Mouse (Mus musculus) cerebellum, postnatal 10 days (tissue): ENCODE measurements around the gene Cep63.

ENCODE experiments used
- DNase-seq, 2 experiments: peaks; one replicate each; pipeline ENCODE4 v3.0.0; 2021; ENCODE audit warnings: mixed read lengths in 2 of 2

Gene Cep63

GRCm38 (mm10) chr9:102625983-102626838 lies at the start of gene Cep63, which contains the start of gene Anapc13:
TSS of gene Cep63 (minus strand) at chr9:102626534.
TSS of gene Anapc13 (plus strand) at chr9:102626296.
- peak; percentile 100 for DNase-seq

DNA sequence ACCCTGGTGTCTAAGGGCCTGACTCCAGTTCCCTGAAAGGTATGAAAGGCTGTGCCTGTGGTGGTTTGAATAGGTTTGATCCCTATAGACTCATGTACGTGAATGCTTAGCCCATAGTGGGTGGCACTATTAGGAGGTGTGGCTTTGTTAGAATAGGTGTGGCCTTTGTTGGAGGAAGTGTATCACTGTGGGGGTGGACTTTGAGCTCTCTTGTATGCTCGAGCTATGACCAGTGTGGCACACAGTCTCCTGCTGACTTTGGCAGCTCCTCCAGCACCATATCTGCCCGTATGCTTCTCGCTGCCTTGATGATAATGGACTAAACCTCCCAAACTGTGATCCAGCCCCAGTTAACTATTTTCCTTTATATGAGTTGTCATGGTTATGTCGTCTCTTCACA lies 49.6 kb upstream of the Cep63 start:
- no peak for DNase-seq

GRCm38 (mm10) chr9:102673381-102673780 lies 47.0 kb upstream of the Cep63 start:
- DNase-seq = peak; percentile 41 to 50

GRCm38 (mm10) chr9:102668906-102669305 lies 42.6 kb upstream of the Cep63 start:
- DNase-seq = no peak

- DNase-seq = peak in 1 of 2 experiments; percentile 14
Observed at GRCm38 (mm10) chr9:102668115-102668514, 41.8 kb upstream of the Cep63 start.

GRCm38 (mm10) chr9:102656355-102657095 lies 30.2 kb upstream of the Cep63 start:
- DNase-seq = no peak

- DNase-seq = no peak
Observed at GRCm38 (mm10) chr9:102651199-102651720, 24.9 kb upstream of the Cep63 start.

DNA sequence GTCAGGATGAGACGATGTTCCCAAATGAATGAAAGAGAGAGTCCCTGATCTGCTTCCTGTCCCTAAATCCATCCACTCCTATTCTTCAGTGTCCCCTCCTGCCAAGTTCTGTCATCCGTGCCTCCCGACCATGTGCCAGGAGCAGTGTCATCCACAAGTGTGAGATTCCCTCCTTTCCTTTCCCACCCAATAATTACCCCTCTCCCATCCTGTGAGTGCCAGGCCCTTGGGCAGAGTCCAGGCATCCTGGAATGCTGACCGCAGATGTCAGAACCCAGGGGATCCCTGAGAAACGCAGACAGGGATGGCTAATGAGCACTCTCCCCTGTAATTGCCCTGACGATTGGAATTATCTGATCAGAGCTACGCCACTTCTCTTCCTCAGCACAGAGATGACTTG lies 24.3 kb upstream of the Cep63 start:
- peak; percentile 42 to 53 for DNase-seq

GRCm38 (mm10) chr9:102649917-102650527 lies 23.7 kb upstream of the Cep63 start:
- no peak for DNase-seq

- no peak for DNase-seq
Observed at GRCm38 (mm10) chr9:102647010-102647409, 20.7 kb upstream of the Cep63 start.

- DNase-seq = no peak
Observed at GRCm38 (mm10) chr9:102645119-102645695, 18.9 kb upstream of the Cep63 start.

GRCm38 (mm10) chr9:102643486-102644101 lies 17.3 kb upstream of the Cep63 start:
- DNase-seq = peak; percentile 79 to 90

DNA sequence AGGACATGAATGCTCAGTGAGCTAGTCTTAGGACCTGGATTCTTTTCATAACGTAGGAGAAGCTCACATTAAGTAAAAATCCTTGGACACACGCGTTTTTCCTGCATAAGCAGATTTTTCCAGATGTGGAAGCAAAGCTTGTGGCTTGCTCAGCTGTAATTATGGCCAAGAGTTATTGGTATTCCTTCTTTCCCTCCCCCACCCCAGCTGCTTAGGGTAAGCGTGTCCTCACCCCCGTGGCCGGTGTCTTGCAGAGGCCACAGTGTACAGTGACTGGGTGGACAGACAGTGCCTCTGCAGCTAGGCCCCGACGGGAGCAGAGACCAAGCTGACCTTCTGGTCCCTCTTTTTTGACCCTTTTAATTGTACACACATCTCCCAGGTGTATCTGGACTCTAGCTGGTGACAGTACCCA lies 16.7 kb upstream of the Cep63 start:
- no peak for DNase-seq

- DNase-seq = no peak
Observed at GRCm38 (mm10) chr9:102641531-102641930, 15.2 kb upstream of the Cep63 start.

DNA sequence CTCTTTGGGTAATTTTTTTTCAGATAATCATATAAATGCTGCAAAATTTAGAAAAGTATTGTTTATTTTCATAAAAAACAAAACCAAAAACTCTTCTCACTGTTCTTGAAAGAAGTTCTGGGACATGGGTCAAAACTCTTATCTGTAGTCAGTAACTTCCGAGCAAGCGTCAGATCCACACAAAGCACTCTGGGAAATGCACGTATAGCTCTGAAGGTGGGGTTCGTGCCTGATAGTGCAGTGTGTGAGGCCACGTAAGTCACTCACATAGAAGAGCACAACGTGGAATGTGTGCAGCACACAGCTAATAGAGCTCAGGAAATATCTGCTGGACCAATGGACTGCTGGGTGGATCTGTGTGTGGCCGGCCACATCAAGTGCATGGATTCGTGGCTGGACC lies 13.2 kb upstream of the Cep63 start:
- DNase-seq = no peak

- DNase-seq = no peak
Observed at GRCm38 (mm10) chr9:102638963-102639362, 12.6 kb upstream of the Cep63 start.

DNA sequence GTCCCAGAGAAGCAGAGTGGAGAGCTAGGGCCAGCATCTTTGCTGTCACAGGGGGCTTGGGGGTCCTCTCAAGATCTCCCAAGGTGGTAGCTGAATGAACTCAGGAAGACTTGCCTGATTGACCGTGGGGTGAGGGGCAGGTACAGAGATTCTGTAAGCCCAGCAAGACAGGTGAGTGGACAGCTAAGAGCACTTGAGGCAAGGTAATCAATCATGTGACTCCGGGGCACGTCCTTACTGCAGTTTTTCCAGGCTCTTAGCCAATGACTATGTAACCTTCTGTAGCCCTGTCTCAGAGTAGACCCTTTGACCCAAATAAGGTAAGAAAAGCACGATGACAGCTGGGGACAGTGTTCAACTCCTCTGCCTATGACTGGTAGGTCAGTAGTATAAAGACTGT lies 10.8 kb upstream of the Cep63 start:
- DNase-seq = no peak

DNA sequence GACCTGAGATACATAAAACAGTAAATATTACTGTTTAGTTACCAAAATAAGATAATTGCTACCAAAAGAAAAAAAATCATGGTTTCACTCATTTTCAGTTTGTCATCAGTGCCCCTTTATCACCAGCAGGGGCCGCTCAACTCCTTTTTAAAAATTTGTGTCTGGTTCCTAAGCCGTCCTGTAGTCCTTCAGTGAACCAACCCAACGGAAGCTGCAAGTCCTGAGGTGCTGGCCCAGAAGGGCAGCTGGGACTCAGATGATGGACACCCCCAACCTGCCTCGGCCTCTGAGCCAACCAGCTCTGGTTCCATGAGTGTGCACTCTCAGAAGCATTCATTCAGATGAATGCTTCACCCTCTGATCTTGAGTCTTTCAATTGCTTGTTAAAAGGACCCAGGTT lies 10.2 kb upstream of the Cep63 start:
- peak; percentile 70 to 79 for DNase-seq

- DNase-seq = no peak
Observed at GRCm38 (mm10) chr9:102634453-102634852, 8.1 kb upstream of the Cep63 start.

DNA sequence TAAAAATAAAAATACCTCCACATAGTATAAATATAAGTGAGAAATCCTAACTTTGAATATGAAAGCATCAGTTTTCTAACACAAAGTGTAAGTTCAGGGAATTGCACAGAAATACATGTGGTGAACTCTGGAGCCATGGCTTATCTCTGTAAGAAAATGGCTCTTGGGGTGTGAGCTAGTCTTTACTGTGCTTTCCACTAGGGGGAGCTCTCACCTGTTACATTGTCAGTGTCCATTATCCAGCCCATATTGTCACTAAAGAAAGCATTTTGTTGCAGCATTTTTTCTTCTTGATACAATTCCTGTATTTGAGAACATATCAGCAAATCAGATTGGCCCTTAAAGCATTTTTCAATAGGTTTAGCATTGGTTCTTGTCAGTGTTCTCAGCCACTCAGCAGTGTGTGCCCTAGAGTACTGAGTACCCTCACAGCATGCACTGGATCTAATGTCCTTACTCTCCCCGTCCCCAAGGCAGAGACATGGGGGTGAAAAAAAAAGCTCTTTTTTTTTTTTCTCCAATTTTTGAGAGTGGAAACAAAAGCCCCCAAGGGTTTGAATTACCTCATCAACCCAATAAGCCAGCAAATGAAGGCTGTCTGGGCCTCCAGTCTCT lies 6.7 kb upstream of the Cep63 start:
- DNase-seq = peak; percentile 81 to 90

- no peak for DNase-seq
Observed at GRCm38 (mm10) chr9:102632173-102632572, 5.8 kb upstream of the Cep63 start.

- DNase-seq = no peak
Observed at GRCm38 (mm10) chr9:102631589-102632147, 5.3 kb upstream of the Cep63 start.
